Mouse (Mus musculus): ENCODE results near the gene Pitx2. TPM values are rescaled to one million over a fixed set of nuclear protein-coding genes. Genes with fewer than 3 reads are reported as not detected.
A peak's percentile ranks its signal among the peaks of the same experiment; 100 is the strongest.

The Pitx2 gene
- polyA plus RNA-seq, 1 experiment from 2014 or later: 62.5 TPM

DNA sequence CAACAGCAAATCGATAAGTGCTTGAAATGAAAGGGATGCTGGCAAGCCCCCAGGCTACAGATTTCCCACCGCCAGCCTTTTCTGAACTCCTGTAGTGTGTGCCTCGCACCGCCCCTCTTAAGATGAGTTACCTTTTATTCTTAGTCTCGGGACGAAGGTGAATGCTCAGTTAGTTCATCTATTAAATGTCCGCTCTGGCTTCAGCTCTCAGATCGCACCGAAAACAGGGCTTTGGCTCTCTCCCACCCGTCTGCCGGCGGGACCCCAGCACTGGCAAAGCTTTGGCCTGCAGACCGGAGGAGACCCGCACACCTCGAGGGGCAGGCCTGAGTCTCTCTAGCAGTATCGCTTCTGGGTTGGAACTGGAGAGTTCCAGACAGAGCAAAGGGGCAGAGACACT is 4.6 kb upstream of the Pitx2 start:
- no peaks in the 10 kb centered on the region for H3K9me3 ChIP-seq
- 3% methylated on average over 16 of the region's 16 CpGs for WGBS
- H3K9ac ChIP-seq: no peak overlapping the region
- H3K27me3 ChIP-seq: peaks cover 89% of the 10 kb centered on the region
- no peak for ATAC-seq (ENCODE audit: insufficient number of reproducible peaks, insufficient read depth, low FRiP score, low TSS enrichment, low read depth)
- no peaks in the 10 kb centered on the region for H3K36me3 ChIP-seq
- 0 out of 2 replicates have a peak overlapping the region, but pooled peaks have one; percentile 4 for H3K4me3 ChIP-seq
- no peak overlapping the region for H3K27ac ChIP-seq
- H3K4me1 ChIP-seq: peaks cover 16% of the 10 kb centered on the region
- no peak overlapping the region for H3K4me2 ChIP-seq

DNA sequence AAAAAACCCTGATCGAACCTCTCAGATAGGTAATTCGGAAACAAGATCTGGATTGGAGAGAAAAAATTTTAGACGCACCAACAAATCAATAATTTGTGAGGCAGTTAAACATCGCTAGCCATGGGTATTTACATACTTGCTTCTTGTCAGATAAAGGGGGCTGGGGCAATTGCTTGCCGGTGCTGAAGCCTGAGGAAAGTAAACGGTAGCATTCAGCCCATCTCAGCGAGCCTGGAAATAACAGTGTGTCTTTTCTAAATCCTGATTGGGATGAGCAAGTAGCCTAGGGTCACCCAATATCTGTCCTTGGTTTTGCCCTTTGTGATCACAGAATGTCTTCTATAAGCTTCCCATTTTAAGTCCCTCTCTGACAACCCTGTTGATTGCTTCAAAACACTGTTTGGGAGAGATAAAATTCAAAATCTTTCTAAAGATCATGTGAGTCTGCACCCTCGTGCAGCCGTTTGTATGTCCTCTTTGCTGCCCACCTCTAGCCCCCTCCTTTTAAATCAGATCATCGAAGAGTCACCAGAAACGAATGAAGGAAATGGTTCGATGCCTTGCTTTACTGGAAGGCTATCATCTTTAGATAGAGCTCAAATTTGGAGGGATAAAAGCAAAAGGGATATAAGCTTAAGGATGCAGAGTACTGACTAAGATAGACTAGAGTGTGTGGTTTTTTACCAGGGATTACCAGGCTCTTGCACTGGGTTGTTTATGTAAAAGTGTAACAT is 3.7 kb upstream of the Pitx2 start:
- no peak overlapping the region for H3K4me3 ChIP-seq
- no peak overlapping the region for H3K4me2 ChIP-seq
- no peak overlapping the region for H3K9ac ChIP-seq
- peaks cover 20% of the 10 kb centered on the region for H3K4me1 ChIP-seq
- WGBS: 4% methylated on average over 12 of the region's 12 CpGs
- H3K27me3 ChIP-seq: peaks cover 90% of the 10 kb centered on the region
- H3K36me3 ChIP-seq: no peaks in the 10 kb centered on the region
- no peaks in the 10 kb centered on the region for H3K9me3 ChIP-seq
- H3K27ac ChIP-seq: no peak overlapping the region
- no peak for ATAC-seq (ENCODE audit: insufficient number of reproducible peaks, insufficient read depth, low FRiP score, low TSS enrichment, low read depth)

DNA sequence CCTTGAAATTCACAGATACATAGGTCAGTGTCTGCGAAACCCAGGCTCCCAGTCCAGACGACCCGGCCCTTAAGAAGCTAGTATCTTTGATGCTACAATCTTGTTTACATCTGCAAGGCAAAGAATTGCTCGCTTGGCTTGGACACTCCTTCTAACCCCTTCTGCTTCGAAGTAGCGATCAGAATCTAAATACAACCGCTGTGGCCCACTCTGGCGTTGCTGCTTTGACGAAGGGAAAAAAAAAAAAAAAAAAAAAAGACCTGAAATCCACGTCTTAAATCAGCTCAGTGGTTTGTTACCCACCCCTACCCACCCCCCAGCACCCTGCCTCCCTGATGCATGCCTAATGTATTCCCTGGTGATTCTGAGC is 3.1 kb upstream of the Pitx2 start:
- Histone ChIP-seq H3K4me3 (no peak overlapping the region), H3K9ac (no peak overlapping the region), H3K27ac (no peak overlapping the region), H3K27me3 (peaks cover 91% of the 10 kb centered on the region), H3K4me1 (peaks cover 20% of the 10 kb centered on the region), H3K36me3 (no peaks in the 10 kb centered on the region), H3K9me3 (no peaks in the 10 kb centered on the region), H3K4me2 (no peak overlapping the region)
- WGBS: 2% methylated on average over 10 of the region's 10 CpGs
- ATAC-seq (ENCODE audit: insufficient number of reproducible peaks, insufficient read depth, low FRiP score, low TSS enrichment, low read depth): no peak

DNA sequence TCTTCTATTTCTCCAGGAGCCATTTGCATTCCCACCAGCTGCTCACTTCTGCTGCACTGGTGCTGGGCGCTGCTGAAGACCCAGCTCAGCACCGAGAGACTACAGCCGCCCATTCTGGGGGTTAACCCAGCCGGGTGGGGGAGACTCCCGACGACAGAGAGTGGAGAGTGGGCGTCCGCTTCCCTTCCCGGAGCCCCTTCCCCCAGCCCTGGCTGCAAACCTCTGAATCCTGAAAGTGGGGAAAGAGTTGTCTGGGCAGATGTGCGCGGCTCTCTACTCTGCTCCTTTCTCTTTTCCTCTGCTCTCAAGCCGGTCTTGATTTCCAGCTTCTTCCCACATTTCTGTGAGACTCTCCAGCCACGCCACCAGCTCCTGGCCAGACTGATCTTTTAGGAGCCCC is 2.6 kb upstream of the Pitx2 start:
- Histone ChIP-seq H3K36me3 (no peaks in the 10 kb centered on the region), H3K4me2 (peak overlapping the region; percentile 51), H3K4me1 (peaks cover 20% of the 10 kb centered on the region), H3K9ac (0 out of 2 replicates have a peak overlapping the region, but pooled peaks have one; percentile 27), H3K27me3 (peaks cover 91% of the 10 kb centered on the region), H3K4me3 (peak overlapping the region; percentile 25), H3K27ac (no peak overlapping the region), H3K9me3 (no peaks in the 10 kb centered on the region)
- ATAC-seq (ENCODE audit: insufficient number of reproducible peaks, insufficient read depth, low FRiP score, low TSS enrichment, low read depth): no peak
- under 1% methylated on average over 13 of the region's 13 CpGs for WGBS

DNA sequence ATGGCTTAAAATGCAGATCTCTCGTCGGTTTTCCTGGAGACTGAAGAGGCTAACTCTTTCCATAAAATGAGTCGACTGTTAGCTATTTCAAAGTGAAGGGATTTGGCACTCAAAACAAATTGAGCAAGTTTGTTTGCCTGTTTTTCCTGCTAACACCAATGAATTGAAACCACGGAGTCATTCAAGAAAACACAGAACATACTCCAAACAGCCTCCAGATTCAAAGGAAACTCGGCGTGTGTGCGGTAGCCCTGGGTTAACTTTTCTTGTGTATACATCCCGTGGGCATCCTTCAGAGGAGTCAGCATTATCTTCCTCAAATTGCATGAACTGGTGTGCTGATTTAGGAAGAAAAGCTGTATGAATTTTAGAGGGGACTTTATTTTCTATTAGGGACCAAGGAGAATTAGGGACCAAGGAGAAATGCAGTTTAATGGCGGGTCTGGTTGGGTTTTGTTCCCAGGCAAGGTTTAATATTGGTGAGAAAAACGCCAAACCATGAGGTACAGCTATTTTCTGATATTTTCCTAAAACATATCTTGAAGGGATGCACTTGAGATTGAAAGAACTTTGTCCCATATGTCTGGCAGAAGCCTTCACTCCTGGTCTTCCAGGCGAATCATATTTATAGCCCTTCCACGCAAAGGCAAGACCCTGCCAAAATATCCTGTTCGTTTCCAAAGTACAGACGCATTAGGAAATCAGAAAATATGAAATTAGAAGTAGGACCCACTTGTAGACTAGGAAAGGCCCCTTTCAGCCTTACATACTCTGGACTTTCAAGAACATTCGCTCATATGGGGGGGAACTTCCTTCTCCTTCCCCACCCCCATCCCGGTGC is 1.7 kb upstream of the Pitx2 start:
- H3K36me3 ChIP-seq: no peaks in the 10 kb centered on the region
- H3K27ac ChIP-seq: no peak overlapping the region
- no peak overlapping the region for H3K9ac ChIP-seq
- 0 out of 2 replicates have a peak overlapping the region, but pooled peaks have one; percentile 16 for H3K4me2 ChIP-seq
- H3K9me3 ChIP-seq: no peaks in the 10 kb centered on the region
- H3K27me3 ChIP-seq: peaks cover 91% of the 10 kb centered on the region
- ATAC-seq (ENCODE audit: insufficient number of reproducible peaks, insufficient read depth, low FRiP score, low TSS enrichment, low read depth): no peak
- peaks cover 25% of the 10 kb centered on the region for H3K4me1 ChIP-seq
- 5% methylated on average over 16 of the region's 16 CpGs for WGBS
- 0 out of 2 replicates have a peak overlapping the region, but pooled peaks have one; percentile 7 for H3K4me3 ChIP-seq

DNA sequence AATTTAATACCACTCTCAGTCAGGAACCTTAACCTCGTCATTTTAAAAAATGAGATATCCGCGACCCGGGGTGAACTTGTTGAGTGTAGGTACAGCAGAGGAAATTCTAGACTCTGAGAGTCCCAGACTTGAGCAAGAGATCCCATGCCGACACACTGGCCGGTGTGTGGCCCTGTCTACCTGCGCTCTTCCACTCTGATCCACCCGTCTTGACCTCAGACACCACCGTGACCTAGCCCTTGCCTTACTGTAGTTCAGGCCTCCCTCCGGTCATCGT is 1.1 kb upstream of the Pitx2 start:
- 2% methylated on average over 11 of the region's 11 CpGs for WGBS

DNA sequence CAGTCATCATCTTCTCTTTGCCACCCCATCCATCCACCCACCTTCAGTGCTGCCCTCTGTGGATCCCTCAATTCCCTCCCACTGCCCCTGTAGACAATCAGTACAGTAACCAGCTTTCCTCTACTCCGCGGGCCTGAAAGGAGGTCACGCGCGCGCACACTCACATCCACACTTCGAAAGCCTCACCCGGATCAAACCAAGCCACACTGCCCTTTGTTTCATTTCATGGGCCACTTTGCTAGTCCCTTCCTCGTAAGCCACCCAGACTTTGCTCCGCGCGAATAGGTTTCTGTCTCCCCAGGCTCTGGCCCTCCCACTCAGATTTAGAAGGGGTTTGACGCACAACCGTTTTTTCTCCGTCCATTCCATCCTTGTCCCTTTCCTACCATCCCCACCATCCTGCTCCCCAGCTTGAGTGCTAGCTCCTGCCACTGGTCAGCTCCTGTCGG is 494 bp upstream of the Pitx2 start:
- Histone ChIP-seq H3K27me3 (peaks cover 94% of the 10 kb centered on the region), H3K27ac (peak overlapping the region; percentile 72; the same call in 1 of the 2 replicates), H3K36me3 (no peaks in the 10 kb centered on the region), H3K9me3 (no peaks in the 10 kb centered on the region), H3K4me3 (peak overlapping the region; percentile 52), H3K9ac (peak overlapping the region; percentile 71), H3K4me2 (peak overlapping the region; percentile 80), H3K4me1 (peaks cover 36% of the 10 kb centered on the region)
- no peak for ATAC-seq (ENCODE audit: insufficient number of reproducible peaks, insufficient read depth, low FRiP score, low TSS enrichment, low read depth)
- WGBS: under 1% methylated on average over 16 of the region's 16 CpGs

More for the DNA sequence above, 1.1 kb upstream of the Pitx2 start:
- no peaks in the 10 kb centered on the region for H3K36me3 ChIP-seq
- H3K4me1 ChIP-seq: peaks cover 31% of the 10 kb centered on the region
- H3K27me3 ChIP-seq: peaks cover 91% of the 10 kb centered on the region
- ATAC-seq (ENCODE audit: insufficient number of reproducible peaks, insufficient read depth, low FRiP score, low TSS enrichment, low read depth): no peak
- no peak overlapping the region for H3K27ac ChIP-seq
- H3K4me2 ChIP-seq: 0 out of 2 replicates have a peak overlapping the region, but pooled peaks have one; percentile 16
- no peak overlapping the region for H3K9ac ChIP-seq
- H3K4me3 ChIP-seq: 0 out of 2 replicates have a peak overlapping the region, but pooled peaks have one; percentile 7
- no peaks in the 10 kb centered on the region for H3K9me3 ChIP-seq

DNA sequence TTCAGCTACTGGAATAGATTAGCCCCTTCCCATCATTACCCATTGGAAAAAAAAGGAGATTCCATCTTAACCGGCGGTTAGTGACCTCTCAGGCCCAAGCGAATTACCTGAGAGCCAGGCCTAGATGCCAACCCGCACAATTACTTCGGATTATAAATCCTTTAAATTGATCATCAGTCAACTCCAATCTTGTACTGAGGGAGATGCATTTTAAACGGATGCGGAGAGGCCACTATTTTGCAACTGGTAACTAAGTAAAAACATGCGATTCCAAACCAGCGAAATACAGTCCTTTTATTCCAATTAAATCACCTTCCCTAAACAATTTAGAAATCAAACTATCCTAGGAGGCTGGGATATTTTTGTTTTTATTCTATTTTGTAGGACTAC is 818 bp downstream of the Pitx2 start:
- H3K27ac ChIP-seq: peak overlapping the region; percentile 72
- peak overlapping the region; percentile 52 for H3K4me3 ChIP-seq
- H3K4me1 ChIP-seq: peaks cover 43% of the 10 kb centered on the region
- WGBS: 2% methylated on average over 9 of the region's 9 CpGs
- H3K9ac ChIP-seq: peak overlapping the region; percentile 71
- H3K27me3 ChIP-seq: peaks cover 95% of the 10 kb centered on the region
- no peaks in the 10 kb centered on the region for H3K9me3 ChIP-seq
- H3K4me2 ChIP-seq: peak overlapping the region; percentile 80
- H3K36me3 ChIP-seq: no peaks in the 10 kb centered on the region
- ATAC-seq (ENCODE audit: insufficient number of reproducible peaks, insufficient read depth, low FRiP score, low TSS enrichment, low read depth): no peak

DNA sequence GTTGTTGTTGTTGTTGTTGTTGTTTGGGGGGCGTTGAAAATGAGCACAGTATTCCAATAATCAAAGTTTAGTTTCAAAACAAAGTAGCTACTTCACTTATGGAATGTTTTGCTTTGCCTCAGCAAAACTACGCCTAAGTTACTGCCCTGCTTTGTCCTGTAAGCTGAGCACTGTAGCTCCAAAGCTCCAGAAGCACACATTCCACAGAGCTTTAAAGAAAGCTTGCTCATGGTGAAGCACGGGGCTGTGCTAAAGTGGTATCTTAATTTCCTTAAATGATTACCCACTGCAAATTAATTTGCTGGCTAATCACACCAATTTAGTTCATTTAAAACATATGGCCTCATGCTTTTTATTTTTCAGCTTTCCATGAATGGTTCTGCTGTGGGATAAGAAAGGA is 1.5 kb downstream of the Pitx2 start:
- H3K4me3 ChIP-seq: peak overlapping the region; percentile 50

DNA sequence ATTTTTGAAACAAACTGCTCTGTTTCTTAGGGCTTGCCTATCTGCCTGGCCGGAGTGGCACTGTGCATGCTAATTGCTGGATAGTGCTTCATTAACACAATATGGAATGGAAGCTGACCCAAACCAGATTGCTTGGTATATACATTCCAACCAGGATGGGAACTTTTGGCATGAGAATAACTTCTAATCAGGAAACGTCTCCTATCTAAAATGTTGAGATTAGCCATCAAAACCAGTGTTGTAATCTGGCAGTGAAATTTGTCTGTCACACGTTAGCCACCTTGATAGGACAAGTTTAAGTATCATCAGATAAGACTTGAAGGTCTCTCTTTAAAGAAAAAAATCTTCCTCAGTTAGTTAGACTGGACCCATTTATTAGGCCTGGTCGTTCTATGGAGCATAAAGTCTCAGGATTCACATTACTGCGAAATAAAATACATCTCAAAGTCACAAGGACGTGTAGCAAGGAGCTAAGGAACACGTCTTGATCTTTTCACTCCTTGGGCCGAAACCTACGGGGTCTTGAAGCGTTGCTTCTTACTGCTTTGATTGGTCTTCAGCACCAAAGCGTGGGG is 2.1 kb downstream of the Pitx2 start:
- ATAC-seq (ENCODE audit: insufficient number of reproducible peaks, insufficient read depth, low FRiP score, low TSS enrichment, low read depth): no peak
- Histone ChIP-seq H3K4me1 (peaks cover 45% of the 10 kb centered on the region), H3K36me3 (no peaks in the 10 kb centered on the region), H3K27ac (no peak overlapping the region), H3K4me3 (peak overlapping the region; percentile 50), H3K27me3 (peaks cover 93% of the 10 kb centered on the region), H3K4me2 (peak overlapping the region; percentile 87), H3K9ac (peak overlapping the region; percentile 49; the same call in 1 of the 2 replicates), H3K9me3 (no peaks in the 10 kb centered on the region)
- WGBS: 9% methylated on average over 11 of the region's 11 CpGs

More for the DNA sequence above, 1.5 kb downstream of the Pitx2 start:
- no peaks in the 10 kb centered on the region for H3K9me3 ChIP-seq
- no peak for ATAC-seq (ENCODE audit: insufficient number of reproducible peaks, insufficient read depth, low FRiP score, low TSS enrichment, low read depth)
- no peak overlapping the region for H3K27ac ChIP-seq
- WGBS: 3% methylated on average over 3 of the region's 3 CpGs
- H3K4me2 ChIP-seq: peak overlapping the region; percentile 87
- no peaks in the 10 kb centered on the region for H3K36me3 ChIP-seq
- H3K27me3 ChIP-seq: peaks cover 95% of the 10 kb centered on the region
- H3K9ac ChIP-seq: no peak overlapping the region; the same call in 1 of the 2 replicates
- H3K4me1 ChIP-seq: peaks cover 43% of the 10 kb centered on the region

DNA sequence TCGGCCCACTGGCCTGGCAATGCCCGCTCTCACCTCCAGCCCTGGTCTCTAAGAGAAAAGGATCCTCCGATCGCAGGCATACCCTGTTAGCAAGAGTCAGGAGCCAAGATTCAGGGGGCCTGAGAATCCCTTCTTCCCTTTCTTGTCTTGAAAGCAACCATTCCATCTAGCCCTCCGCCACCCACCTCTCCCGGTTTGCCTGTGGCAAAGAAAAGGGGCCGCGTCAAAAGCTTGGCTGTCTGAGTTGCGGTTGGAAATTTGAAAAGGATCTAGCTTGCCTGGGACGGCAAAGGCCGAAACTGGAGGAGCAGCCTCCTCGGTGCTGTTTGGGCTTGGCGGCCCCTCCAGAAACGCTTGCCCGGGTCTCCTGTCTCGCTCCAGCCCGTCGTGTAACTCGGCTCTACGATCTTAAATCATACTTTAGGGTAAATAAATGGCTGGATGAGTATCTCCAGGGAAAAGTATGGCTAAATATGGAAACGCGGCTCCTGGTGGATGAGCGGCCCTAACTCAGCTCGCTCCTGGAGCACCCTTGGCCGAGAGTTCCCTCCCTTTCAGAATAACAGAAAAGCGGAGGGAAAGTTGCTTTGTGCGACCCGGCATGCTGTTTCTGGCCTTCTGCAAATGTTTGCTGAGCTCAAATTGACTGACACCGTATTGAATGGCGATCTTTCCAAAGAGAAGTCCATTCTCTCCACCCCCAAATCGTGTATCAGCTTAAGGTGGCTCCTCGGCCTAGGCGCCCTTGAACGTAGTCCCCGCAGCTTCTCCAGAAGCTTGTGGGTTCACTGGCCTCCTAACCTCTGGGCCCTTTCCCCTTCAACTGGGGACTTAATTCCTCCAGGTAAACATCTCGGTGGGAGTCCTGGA is 3.4 kb downstream of the Pitx2 start:
- H3K27me3 ChIP-seq: peaks cover 93% of the 10 kb centered on the region
- H3K36me3 ChIP-seq: no peaks in the 10 kb centered on the region
- H3K4me2 ChIP-seq: peak overlapping the region; percentile 87
- H3K4me3 ChIP-seq: peak overlapping the region; percentile 50
- no peak for ATAC-seq (ENCODE audit: insufficient number of reproducible peaks, insufficient read depth, low FRiP score, low TSS enrichment, low read depth)
- peak overlapping the region; percentile 45 for H3K27ac ChIP-seq
- H3K4me1 ChIP-seq: peaks cover 49% of the 10 kb centered on the region
- no peaks in the 10 kb centered on the region for H3K9me3 ChIP-seq
- WGBS: 3% methylated on average over 36 of the region's 36 CpGs
- peak overlapping the region; percentile 70 for H3K9ac ChIP-seq

Measured in embryonic facial prominence, embryonic 13.5 days (tissue).